Mouse (Mus musculus): ENCODE results near the gene Cpsf3. TPM values are rescaled to one million over a fixed set of nuclear protein-coding genes. Genes with fewer than 3 reads are reported as not detected.

Gene Cpsf3
- polyA plus RNA-seq, 1 experiment, result 80.1 TPM

- DNase-seq (ENCODE audit: low read depth), result no peak
- TF ChIP-seq CTCF (IDR thresholded peaks at IDR 0.05; ENCODE audit: borderline replicate concordance, extremely low read depth, insufficient read depth, insufficient read length) (no peak), POLR2A (IDR thresholded peaks at IDR 0.05; ENCODE audit: borderline replicate concordance, extremely low read depth, insufficient read depth, insufficient read length, poor library complexity, severe bottlenecking) (no peak)
These were observed 50.7 kb downstream of the Cpsf3 start for GRCm38 (mm10) chr12:21335869-21336268.

GRCm38 (mm10) chr12:21337171-21337570, 52.0 kb downstream of the Cpsf3 start:
- no peak for TF ChIP-seq POLR2A (IDR thresholded peaks at IDR 0.05; ENCODE audit: borderline replicate concordance, extremely low read depth, insufficient read depth, insufficient read length, poor library complexity, severe bottlenecking)
- TF ChIP-seq CTCF (IDR thresholded peaks at IDR 0.05; ENCODE audit: borderline replicate concordance, extremely low read depth, insufficient read depth, insufficient read length), result no peak
- no peak for DNase-seq (ENCODE audit: low read depth)

- no peak for TF ChIP-seq POLR2A (IDR thresholded peaks at IDR 0.05; ENCODE audit: borderline replicate concordance, extremely low read depth, insufficient read depth, insufficient read length, poor library complexity, severe bottlenecking)
- no peak for TF ChIP-seq CTCF (IDR thresholded peaks at IDR 0.05; ENCODE audit: borderline replicate concordance, extremely low read depth, insufficient read depth, insufficient read length)
- DNase-seq (ENCODE audit: low read depth), result no peak
These were observed 55.5 kb downstream of the Cpsf3 start for GRCm38 (mm10) chr12:21340674-21341073.

GRCm38 (mm10) chr12:21346972-21347371, 61.8 kb downstream of the Cpsf3 start:
- no peak for DNase-seq (ENCODE audit: low read depth)
- no peak for TF ChIP-seq CTCF (IDR thresholded peaks at IDR 0.05; ENCODE audit: borderline replicate concordance, extremely low read depth, insufficient read depth, insufficient read length)
- TF ChIP-seq POLR2A (IDR thresholded peaks at IDR 0.05; ENCODE audit: borderline replicate concordance, extremely low read depth, insufficient read depth, insufficient read length, poor library complexity, severe bottlenecking), result no peak

DNA sequence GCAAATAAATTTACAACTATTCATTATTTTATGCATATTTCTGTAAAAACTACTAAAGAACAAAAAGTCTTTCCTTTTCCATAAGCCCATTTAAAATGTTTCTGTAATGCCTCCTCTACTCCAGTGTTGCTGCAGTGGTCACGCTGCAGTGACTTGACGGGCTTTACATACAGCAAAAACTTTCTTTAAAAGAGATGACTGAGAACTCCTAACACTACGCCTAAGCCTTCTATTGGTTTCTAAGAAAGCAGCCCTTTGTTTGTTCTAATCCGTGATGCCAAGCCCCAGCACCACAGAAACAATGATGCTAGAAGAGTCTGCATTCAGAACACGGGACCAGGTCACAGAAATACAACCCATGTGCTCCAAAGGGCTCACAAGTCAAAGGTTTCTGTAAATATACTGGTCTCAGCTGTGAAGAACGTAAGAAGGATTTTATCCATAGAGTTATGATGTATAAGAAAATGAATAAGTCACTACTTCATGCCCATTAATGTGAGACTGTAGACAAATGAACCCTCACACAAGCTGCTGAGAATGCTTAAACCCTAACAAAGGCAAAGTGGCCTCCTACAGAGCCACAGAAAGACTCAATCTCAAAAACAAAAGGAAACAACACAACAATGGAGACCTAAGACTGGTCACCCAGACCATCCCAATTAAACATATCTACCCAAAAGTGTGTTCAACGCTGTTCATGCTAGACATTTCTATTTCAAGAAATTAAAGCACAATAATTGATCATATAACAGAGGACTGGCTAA, 65.1 kb downstream of the Cpsf3 start:
- TF ChIP-seq CTCF (IDR thresholded peaks at IDR 0.05; ENCODE audit: borderline replicate concordance, extremely low read depth, insufficient read depth, insufficient read length) (no peak), POLR2A (IDR thresholded peaks at IDR 0.05; ENCODE audit: borderline replicate concordance, extremely low read depth, insufficient read depth, insufficient read length, poor library complexity, severe bottlenecking) (no peak)
- DNase-seq (ENCODE audit: low read depth), result peak; percentile 42

DNA sequence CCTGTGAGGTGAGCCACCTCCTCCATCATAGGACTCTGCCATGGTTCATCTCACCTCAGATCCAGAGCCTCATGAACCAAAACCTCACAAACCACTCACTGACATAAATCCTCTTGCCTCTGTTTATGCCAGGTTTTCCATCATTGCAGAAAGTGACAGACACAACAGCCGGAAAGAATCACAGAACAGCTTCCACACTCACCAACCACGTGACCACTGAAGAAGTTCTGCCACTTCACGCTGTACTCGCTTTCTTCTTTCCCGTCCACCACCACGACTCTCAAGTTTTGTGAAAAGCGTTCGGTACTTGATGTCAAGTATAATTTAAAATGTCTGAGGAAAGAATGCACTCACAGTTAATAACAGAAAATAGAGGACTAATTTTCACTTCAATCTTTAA, 68.5 kb downstream of the Cpsf3 start:
- TF ChIP-seq CTCF (IDR thresholded peaks at IDR 0.05; ENCODE audit: borderline replicate concordance, extremely low read depth, insufficient read depth, insufficient read length) (no peak), POLR2A (IDR thresholded peaks at IDR 0.05; ENCODE audit: borderline replicate concordance, extremely low read depth, insufficient read depth, insufficient read length, poor library complexity, severe bottlenecking) (no peak)
- DNase-seq (ENCODE audit: low read depth), result no peak

GRCm38 (mm10) chr12:21362686-21363085, 77.5 kb downstream of the Cpsf3 start:
- no peak for TF ChIP-seq CTCF (IDR thresholded peaks at IDR 0.05; ENCODE audit: borderline replicate concordance, extremely low read depth, insufficient read depth, insufficient read length)
- no peak for TF ChIP-seq POLR2A (IDR thresholded peaks at IDR 0.05; ENCODE audit: borderline replicate concordance, extremely low read depth, insufficient read depth, insufficient read length, poor library complexity, severe bottlenecking)
- no peak for DNase-seq (ENCODE audit: low read depth)

GRCm38 (mm10) chr12:21363195-21363594, 78.0 kb downstream of the Cpsf3 start:
- DNase-seq (ENCODE audit: low read depth), result no peak
- TF ChIP-seq CTCF (IDR thresholded peaks at IDR 0.05; ENCODE audit: borderline replicate concordance, extremely low read depth, insufficient read depth, insufficient read length) (no peak), POLR2A (IDR thresholded peaks at IDR 0.05; ENCODE audit: borderline replicate concordance, extremely low read depth, insufficient read depth, insufficient read length, poor library complexity, severe bottlenecking) (no peak)

Other genes starting within 250 kb of the Cpsf3 start
- gene Itgb1bp1, start 893 bp downstream of the Cpsf3 start, polyA plus RNA-seq (2012; rRNA removed), result 19.9 and 21.5 TPM in 2 replicates
- gene Iah1, start 31.0 kb downstream of the Cpsf3 start, polyA plus RNA-seq (2012; rRNA removed), result 33.7 and 53.1 TPM in 2 replicates
- gene Adam17, start 88.2 kb downstream of the Cpsf3 start, polyA plus RNA-seq (2012; rRNA removed), result 18.3 and 22.2 TPM in 2 replicates
- gene Ywhaq, start 132.2 kb downstream of the Cpsf3 start, polyA plus RNA-seq (2012; rRNA removed), result 440 and 488 TPM in 2 replicates

Data from brain, embryonic 14.5 days (tissue).